Mouse (Mus musculus): ENCODE results near the gene E030025P04Rik.

The E030025P04Rik gene

GRCm38 (mm10) chr11:109102646-109103045 lies 41.5 kb downstream of the E030025P04Rik start:
- DNase-seq (ENCODE audit: low spot score in 2 of 2) = no peak

DNA sequence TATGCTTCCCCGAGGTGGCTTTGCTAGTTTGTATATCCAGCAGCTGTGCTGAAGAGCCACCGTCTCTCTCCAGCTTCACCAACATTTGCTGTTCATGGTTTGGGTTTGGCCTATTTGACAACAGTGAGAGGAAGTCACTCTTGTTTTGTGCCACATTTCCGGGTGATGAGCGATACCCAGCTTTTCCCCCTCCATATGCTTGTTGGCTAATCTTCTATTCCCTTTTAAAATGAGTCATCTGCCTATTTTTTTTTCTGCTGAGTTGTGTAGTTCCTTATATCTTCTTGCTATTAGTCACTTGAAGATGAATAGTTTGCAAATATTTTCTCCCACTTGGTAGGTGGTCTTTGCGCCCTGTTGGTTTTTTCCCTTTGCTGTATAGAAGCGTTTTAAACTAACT lies 43.9 kb downstream of the E030025P04Rik start:
- DNase-seq (ENCODE audit: low spot score in 2 of 2) = no peak

- no peak for DNase-seq (ENCODE audit: low spot score in 2 of 2)
Measured at GRCm38 (mm10) chr11:109091821-109092220, 52.3 kb downstream of the E030025P04Rik start.
